Mouse (Mus musculus) ovary, postnatal 10 days (tissue): ENCODE data around the gene Sdccag8.
"Not testable (repeated sequence)": the region's sequence is repeated elsewhere in the genome, so short reads cannot be mapped to it uniquely, and the experiment has no call there.

Source experiments
- DNase-seq: peaks from one replicate; pipeline ENCODE4 v3.0.0; 2022; ENCODE audit warnings: low spot score

Gene Sdccag8

GRCm38 (mm10) chr1:176827945-176828485 lies 13.6 kb downstream of the Sdccag8 start:
- no peak for DNase-seq

DNA sequence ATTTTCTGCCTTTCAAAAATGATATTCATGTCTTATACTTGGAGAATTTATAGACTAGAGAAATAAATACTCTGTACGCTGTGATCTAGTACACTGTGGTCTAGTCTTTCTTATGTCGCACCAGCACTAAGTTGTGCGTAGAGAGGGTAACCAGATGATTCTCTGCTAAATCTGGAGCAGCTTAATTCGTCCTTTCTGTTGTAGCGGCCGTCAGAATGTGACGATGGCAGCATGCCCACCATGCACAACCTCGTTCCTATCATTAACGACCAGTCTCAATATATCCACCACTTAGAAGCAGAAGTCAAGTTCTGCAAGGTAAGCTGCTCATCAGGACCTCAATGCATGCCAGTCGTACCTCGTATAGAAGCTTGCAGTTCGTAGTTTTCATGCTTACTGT lies 14.2 kb downstream of the Sdccag8 start:
- no peak for DNase-seq

GRCm38 (mm10) chr1:176832071-176832470 lies 17.6 kb downstream of the Sdccag8 start:
- DNase-seq: no peak

- no peak for DNase-seq
These were observed 18.1 kb downstream of the Sdccag8 start for GRCm38 (mm10) chr1:176832607-176833006.

- DNase-seq: no peak
These were observed 18.8 kb downstream of the Sdccag8 start for GRCm38 (mm10) chr1:176833257-176833656.

- no peak for DNase-seq
These were observed 19.5 kb downstream of the Sdccag8 start for GRCm38 (mm10) chr1:176833948-176834347.

GRCm38 (mm10) chr1:176834880-176835279 lies 20.4 kb downstream of the Sdccag8 start:
- DNase-seq: no peak

DNA sequence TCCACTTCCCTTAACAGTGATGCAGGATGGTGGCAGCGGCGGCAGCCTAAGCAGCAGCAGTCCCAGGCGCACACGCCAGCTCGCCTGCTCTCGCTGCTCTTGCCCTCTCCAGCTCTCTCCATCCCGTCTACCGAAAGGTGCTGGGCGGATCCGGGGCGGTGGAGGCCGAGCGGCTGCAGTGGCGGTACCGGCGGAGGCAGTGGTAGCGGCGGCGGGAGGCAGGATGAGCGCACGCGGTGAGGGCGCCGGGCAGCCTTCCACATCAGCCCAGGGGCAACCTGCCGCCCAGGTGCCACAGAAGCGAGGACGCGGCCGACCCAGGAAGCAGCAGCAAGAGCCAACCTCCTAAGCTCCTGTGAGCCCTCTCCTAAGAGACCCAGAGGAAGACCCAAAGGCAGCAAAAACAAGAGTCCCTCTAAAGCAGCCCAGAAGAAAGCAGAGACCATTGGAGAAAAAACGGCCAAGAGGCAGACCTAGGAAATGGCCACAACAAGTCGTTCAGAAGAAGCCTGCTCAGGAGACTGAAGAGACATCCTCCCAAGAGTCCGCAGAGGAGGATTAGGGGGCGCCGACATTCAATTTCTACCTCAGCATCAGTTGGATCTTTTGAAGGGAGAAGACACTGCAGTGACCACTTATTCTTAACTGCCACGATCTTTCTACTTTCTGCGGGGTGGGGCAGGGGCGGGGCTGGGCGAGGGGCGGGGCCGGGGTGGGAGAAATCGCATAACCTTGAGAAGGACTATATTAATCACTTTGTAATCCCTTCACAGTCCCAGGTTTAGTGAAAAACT lies 21.2 kb downstream of the Sdccag8 start:
- DNase-seq: no peak

DNA sequence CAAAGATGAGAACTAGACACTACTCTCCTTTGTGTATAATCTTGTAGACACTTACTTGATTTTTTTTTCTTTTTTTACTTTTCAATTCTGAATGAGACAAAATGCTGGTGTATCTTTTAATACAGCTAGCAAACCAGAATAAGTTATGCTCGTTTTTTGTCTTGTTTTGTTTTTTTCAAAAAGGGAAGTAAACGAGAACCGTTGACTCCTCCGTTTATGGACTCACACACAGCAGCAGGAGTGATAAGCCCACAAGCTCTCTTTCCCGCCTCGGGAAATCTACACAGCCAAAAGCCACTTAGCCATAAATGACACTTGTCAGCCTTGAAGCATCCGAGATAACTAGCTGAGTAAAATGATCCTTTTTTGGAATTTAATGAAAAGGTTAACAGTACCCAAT lies 22.1 kb downstream of the Sdccag8 start:
- DNase-seq: not testable (repeated sequence)

GRCm38 (mm10) chr1:176845082-176845977 lies 30.9 kb downstream of the Sdccag8 start:
- DNase-seq: no peak

GRCm38 (mm10) chr1:176847118-176847859 lies 32.8 kb downstream of the Sdccag8 start:
- DNase-seq: no peak

DNA sequence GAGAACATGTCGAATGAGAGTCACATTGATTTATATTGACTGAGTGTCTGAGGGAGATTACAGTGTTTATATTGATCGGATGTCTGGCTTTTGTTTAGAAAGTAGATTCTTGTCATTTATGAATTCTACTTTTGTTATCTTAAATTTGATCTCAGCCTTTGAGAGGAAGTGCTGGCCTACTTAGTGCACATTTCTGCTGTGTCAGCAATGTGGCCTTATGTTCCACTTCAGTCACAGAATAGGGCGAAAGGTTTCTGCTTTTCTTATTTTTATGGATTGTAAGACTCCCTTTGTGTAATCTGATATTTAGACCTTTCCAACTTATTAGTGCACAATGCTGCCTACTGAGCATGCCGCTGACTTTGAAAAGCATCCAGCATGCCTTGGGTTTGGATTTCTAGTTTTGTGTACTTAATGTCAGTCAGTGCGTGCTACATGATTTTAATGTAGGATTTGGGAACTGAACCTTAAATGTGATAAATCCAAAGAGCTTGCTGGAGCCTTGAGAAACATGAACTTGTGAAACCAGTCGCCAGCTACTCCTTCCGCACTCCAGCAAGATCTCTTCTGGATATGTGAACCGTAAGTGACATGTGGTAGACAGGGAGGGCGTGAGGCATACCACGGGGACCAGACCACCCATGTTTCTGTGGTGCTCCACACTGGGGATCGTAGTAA lies 34.3 kb downstream of the Sdccag8 start:
- DNase-seq: no peak

DNA sequence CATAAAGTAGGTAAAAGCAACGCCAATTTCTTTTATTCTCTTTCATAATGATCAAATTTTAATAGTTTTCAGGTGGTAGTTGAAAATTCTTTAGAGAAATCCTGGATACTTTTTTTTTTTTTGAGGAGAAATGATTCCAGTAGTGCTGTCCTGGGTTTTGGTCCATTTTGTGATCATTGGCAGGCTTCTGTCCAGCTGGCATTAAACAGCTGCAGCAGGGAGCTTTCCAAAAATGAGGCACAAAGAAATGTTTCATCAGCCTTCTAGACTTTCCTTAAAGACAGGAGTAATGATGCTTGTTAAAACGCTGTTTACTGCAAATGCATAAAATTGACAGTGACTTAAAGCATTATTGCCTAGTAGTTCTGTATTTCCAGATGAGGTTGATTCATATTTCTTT lies 34.9 kb downstream of the Sdccag8 start:
- DNase-seq: no peak

GRCm38 (mm10) chr1:176851401-176851800 lies 36.9 kb downstream of the Sdccag8 start:
- DNase-seq: no peak

- DNase-seq: no peak
These were observed 38.5 kb downstream of the Sdccag8 start for GRCm38 (mm10) chr1:176852813-176853590.

DNA sequence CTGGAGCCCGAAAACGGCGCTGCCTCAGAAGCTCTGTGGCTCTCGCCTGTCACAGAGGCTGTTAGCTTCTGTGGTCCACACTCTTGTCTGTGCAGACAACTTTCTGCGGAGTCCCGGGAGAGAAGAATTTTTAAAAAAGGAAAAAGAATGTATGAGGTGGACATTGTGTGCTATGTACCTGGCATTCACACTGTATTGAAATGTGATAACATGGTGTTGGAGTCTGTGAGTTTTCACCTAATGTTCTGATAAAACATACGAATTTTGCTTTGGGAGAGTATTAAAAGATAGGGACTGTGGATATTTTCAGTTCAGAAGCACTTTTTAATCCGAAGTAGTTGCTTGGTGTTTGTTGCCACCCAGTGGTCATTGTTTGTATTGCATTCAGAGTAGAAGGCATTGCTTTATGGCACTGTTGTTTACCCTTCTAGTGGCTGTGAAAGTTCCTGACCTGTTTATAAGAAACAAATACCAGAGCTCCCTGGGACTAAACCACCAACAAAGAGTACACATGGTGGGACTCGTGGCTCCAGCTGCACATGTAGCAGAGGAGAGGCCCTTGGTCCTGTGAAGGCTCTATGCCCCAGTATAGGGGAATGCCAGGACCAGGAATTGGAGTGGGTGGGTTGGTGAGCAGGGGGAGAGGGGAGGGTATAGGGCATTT lies 47.7 kb downstream of the Sdccag8 start:
- DNase-seq: no peak

- DNase-seq: no peak
These were observed 56.0 kb downstream of the Sdccag8 start for GRCm38 (mm10) chr1:176870501-176870900.

DNA sequence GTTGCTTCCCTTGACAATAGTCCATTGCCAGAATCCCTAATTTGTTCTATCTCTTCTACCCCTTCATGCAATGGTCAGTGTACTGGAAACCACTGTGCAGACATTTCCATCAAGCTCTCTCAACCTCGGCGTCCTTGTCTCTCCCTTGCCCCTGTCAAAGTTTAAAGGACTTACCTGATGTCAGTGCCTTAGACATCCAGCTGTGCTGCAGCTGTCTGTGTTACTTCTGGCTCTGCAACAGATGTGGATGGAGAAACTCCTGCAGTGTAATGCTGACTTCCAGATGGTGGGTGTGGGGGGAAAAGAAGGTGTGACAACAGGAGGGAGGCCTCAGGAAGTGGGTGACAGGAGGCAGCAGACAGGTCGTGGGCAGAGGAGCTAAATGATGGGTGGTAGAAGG lies 57.5 kb downstream of the Sdccag8 start:
- no peak for DNase-seq

DNA sequence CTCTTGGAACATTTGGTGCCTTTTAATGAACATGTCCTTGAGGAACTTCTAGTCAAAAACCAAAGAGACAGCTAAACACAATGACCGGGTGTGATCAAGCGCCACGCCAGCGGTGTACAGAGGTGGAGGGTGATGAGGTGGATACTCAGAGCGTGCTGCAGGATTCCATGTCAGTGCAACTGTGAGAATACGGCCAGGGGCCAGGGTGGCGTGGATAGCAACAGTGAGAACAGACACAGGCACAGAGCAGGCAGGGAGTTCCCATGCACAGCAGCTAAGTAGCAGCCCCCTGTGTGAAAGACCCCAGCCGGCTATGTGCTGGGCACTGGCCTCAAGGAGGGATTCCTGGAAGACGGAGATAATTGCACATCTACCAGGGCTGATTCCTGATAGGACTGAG lies 59.0 kb downstream of the Sdccag8 start:
- no peak for DNase-seq

DNA sequence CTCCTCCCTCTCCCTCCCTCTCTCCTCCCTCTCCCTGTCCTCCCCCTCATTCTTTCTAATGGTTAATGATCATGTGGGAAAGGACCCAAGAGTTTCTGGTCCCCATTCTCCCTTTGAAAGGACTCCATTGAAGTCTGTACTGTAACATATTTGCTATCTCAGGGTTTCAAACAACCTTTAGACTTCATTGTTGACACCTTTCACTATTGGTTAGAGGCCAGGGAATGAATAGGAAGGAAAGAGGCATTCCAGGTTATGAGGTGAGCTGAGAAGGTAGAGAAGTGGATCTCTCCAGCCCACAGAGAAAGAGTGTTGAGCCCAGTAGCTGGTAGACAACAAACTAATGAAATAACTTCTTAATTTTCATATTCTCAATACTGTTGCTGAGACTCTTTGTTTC lies 59.7 kb downstream of the Sdccag8 start:
- no peak for DNase-seq
